Mouse (Mus musculus): ENCODE measurements around the gene Ift80. TPM values are rescaled to one million over a fixed set of nuclear protein-coding genes. Genes with fewer than 3 reads are reported as not detected.
"Not testable (repeated sequence)": the region's sequence is repeated elsewhere in the genome, so short reads cannot be mapped to it uniquely, and the experiment has no call there.

Ift80 gene
- polyA plus RNA-seq, 1 experiment: not detected

DNA sequence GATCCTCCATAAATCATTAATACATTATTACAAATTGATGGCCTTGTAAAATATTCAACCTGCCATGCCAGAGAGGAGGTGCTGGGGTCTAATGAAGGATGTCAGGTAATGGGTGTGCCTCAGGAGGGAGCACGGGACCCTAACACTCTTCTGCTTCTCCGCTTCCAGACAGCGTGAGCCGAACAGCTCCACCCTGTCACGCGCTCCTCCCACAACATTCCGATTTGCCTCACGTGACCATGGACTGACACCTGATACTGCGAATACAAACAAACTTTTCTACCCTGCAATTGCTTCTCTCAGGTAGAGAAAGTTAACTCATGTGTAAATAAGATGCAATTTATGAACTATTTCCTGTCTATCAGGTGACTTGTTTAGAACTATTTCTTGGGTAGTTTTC, 75.8 kb downstream of the Ift80 start:
- 85% methylated on average over 9 of the region's 9 CpGs for WGBS
- Histone ChIP-seq H3K4me3 (ENCODE audit: insufficient read depth, low read depth, low read length) (no peak overlapping the region), H3K4me1 (ENCODE audit: control insufficient read depth, insufficient read depth, low read length) (no peaks in the 10 kb centered on the region), H3K27ac (ENCODE audit: insufficient read depth, low read depth, low read length) (no peak overlapping the region)
- TF ChIP-seq POLR2A (IDR thresholded peaks at IDR 0.05; ENCODE audit: insufficient read depth, low read depth, low read length): no peak
- no peak for TF ChIP-seq CTCF (IDR thresholded peaks at IDR 0.05; ENCODE audit: insufficient read depth, low read depth, low read length)

DNA sequence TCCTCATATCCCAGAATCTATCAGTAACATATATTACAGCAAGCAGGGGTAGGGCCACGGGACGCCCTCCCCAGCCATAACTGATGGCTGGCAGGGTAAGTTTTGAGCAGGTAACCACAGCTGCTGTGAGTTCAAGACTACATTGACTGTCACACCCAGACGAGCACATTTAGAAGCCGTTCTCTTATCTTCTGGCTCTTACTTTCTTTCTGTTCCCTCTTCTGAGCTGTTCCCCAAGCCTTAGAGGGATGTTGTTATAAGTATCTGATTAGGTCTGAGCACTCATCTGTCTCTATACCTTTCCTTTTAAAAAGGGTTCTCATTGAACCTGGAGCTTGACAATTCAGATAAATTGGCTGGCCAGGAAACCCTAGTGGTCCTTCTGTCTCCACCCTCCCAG, 96.9 kb downstream of the Ift80 start:
- WGBS: 94% methylated on average over 4 of the region's 4 CpGs
- TF ChIP-seq POLR2A (IDR thresholded peaks at IDR 0.05; ENCODE audit: insufficient read depth, low read depth, low read length): no peak
- no peak for TF ChIP-seq CTCF (IDR thresholded peaks at IDR 0.05; ENCODE audit: insufficient read depth, low read depth, low read length)
- Histone ChIP-seq H3K27ac (ENCODE audit: insufficient read depth, low read depth, low read length) (no peak overlapping the region), H3K4me3 (ENCODE audit: insufficient read depth, low read depth, low read length) (no peak overlapping the region), H3K4me1 (ENCODE audit: control insufficient read depth, insufficient read depth, low read length) (no peaks in the 10 kb centered on the region)

GRCm38 (mm10) chr3:68904902-68905778, 99.2 kb downstream of the Ift80 start:
- H3K4me3 ChIP-seq (ENCODE audit: insufficient read depth, low read depth, low read length): no peak overlapping the region
- H3K27ac ChIP-seq (ENCODE audit: insufficient read depth, low read depth, low read length): no peak overlapping the region
- no peaks in the 10 kb centered on the region for H3K4me1 ChIP-seq (ENCODE audit: control insufficient read depth, insufficient read depth, low read length)
- no peak for TF ChIP-seq POLR2A (IDR thresholded peaks at IDR 0.05; ENCODE audit: insufficient read depth, low read depth, low read length)
- no peak for TF ChIP-seq CTCF (IDR thresholded peaks at IDR 0.05; ENCODE audit: insufficient read depth, low read depth, low read length)
- whole genome bisulfite sequencing: 78% methylated on average over 2 of the region's 2 CpGs

DNA sequence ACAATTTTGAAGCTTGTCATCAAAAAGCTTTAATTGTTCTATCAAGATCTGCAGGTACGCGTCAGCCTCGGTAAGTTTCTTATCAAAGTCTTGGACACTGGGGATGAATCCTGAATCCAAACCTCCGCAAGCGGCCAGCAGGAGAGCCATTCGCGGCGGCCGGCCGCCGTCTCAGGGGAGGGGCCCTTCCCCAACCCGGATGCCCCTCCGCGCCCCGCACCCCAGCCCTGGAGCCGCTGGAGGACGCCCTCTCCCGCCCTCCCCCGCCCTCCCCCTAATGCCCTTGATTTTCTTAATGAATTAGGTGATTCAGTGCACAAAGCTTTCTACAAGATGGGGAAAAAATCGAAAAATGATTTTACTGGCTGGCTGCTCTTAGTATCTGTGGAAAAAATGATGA, 101.7 kb downstream of the Ift80 start:
- WGBS: 93% methylated on average over 20 of the region's 20 CpGs
- not testable (repeated sequence) for H3K4me3 ChIP-seq (ENCODE audit: insufficient read depth, low read depth, low read length); H3K4me1 ChIP-seq (ENCODE audit: control insufficient read depth, insufficient read depth, low read length); H3K27ac ChIP-seq (ENCODE audit: insufficient read depth, low read depth, low read length)

GRCm38 (mm10) chr3:68897154-68897553, 107.2 kb downstream of the Ift80 start:
- H3K4me1 ChIP-seq (ENCODE audit: control insufficient read depth, insufficient read depth, low read length): no peaks in the 10 kb centered on the region
- TF ChIP-seq POLR2A (IDR thresholded peaks at IDR 0.05; ENCODE audit: insufficient read depth, low read depth, low read length): no peak
- no peak for TF ChIP-seq CTCF (IDR thresholded peaks at IDR 0.05; ENCODE audit: insufficient read depth, low read depth, low read length)
- H3K4me3 ChIP-seq (ENCODE audit: insufficient read depth, low read depth, low read length): no peak overlapping the region
- no peak overlapping the region for H3K27ac ChIP-seq (ENCODE audit: insufficient read depth, low read depth, low read length)
- WGBS: 91% methylated on average over 5 of the region's 5 CpGs

DNA sequence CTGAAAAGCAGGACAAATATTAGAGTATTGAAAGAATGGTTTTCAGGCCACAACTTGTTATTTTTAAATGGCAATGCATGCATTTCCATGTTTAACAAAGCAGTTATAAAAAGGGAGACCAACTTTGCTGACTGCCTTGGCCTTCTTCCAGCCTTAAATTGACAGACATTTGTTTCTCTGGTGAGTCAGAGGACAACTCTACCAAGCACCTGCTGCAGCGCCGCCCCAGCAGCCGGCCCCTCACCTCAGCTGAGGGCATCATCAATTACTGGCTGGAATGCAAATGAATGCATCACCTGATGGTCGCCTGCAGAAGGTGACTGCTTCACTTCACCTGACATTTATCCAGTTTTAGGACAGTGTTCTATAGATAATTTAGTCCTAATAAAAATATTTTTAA, 108.9 kb downstream of the Ift80 start:
- Histone ChIP-seq H3K4me3 (ENCODE audit: insufficient read depth, low read depth, low read length) (no peak overlapping the region), H3K4me1 (ENCODE audit: control insufficient read depth, insufficient read depth, low read length) (no peaks in the 10 kb centered on the region), H3K27ac (ENCODE audit: insufficient read depth, low read depth, low read length) (no peak overlapping the region)
- no peak for TF ChIP-seq CTCF (IDR thresholded peaks at IDR 0.05; ENCODE audit: insufficient read depth, low read depth, low read length)
- no peak for TF ChIP-seq POLR2A (IDR thresholded peaks at IDR 0.05; ENCODE audit: insufficient read depth, low read depth, low read length)
- WGBS: 60% methylated on average over 4 of the region's 4 CpGs

DNA sequence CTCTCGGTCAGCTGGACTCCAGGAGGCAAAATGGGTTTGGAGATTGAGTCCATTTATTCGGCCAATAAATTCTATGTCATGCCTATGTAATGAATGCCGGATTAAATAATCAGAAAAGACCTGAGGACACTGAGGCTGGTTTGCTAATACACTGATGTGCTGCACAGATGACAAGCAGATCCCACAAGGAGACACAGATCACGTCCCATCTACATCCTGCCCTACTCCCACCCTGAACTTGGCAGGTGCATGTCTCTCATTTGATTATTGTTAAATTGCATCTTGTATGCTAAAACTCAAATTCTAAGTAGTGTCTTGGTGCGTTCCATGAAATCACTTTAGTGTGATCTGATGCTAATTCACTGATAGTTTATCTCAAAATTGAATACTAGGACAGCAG, 117.5 kb downstream of the Ift80 start:
- Histone ChIP-seq H3K4me3 (ENCODE audit: insufficient read depth, low read depth, low read length) (no peak overlapping the region), H3K4me1 (ENCODE audit: control insufficient read depth, insufficient read depth, low read length) (no peaks in the 10 kb centered on the region), H3K27ac (ENCODE audit: insufficient read depth, low read depth, low read length) (no peak overlapping the region)
- 87% methylated on average over 5 of the region's 5 CpGs for WGBS
- no peak for TF ChIP-seq CTCF (IDR thresholded peaks at IDR 0.05; ENCODE audit: insufficient read depth, low read depth, low read length)
- TF ChIP-seq POLR2A (IDR thresholded peaks at IDR 0.05; ENCODE audit: insufficient read depth, low read depth, low read length): no peak

DNA sequence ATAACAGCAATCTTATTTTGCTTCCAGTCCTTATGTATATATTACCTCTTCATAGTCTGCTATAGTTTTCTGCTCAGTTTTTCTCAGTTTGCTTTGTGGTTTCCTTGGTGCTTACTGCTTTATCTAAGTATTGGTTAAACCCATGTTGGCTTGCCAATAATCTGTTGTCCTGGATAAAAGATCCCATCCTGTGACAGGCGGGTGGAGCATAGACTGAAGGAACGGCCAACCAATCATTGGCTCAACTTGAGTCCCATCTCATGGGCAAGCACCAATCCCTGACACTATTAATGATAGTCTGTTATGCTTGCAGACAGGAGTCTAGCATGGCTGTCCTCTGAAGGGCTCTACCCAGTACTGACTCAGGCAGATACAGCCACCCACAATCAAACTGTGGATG, 130.3 kb downstream of the Ift80 start:
- WGBS: 98% methylated on average over 2 of the region's 2 CpGs

GRCm38 (mm10) chr3:68870568-68870950, 133.8 kb downstream of the Ift80 start:
- WGBS: 10% methylated on average over 15 of the region's 15 CpGs
- Histone ChIP-seq H3K4me3 (ENCODE audit: insufficient read depth, low read depth, low read length) (peak overlapping the region; percentile 85), H3K4me1 (ENCODE audit: control insufficient read depth, insufficient read depth, low read length) (peaks cover 11% of the 10 kb centered on the region; the same call in 1 of the 2 replicates), H3K27ac (ENCODE audit: insufficient read depth, low read depth, low read length) (no peak overlapping the region)
- TF ChIP-seq POLR2A (IDR thresholded peaks at IDR 0.05; ENCODE audit: insufficient read depth, low read depth, low read length) (no peak), CTCF (IDR thresholded peaks at IDR 0.05; ENCODE audit: insufficient read depth, low read depth, low read length) (no peak)

More for the DNA sequence above, 130.3 kb downstream of the Ift80 start:
- H3K4me1 ChIP-seq (ENCODE audit: control insufficient read depth, insufficient read depth, low read length): peaks cover 8% of the 10 kb centered on the region; the same call in 1 of the 2 replicates
- no peak overlapping the region for H3K27ac ChIP-seq (ENCODE audit: insufficient read depth, low read depth, low read length)
- no peak overlapping the region for H3K4me3 ChIP-seq (ENCODE audit: insufficient read depth, low read depth, low read length)
- TF ChIP-seq POLR2A (IDR thresholded peaks at IDR 0.05; ENCODE audit: insufficient read depth, low read depth, low read length) (no peak), CTCF (IDR thresholded peaks at IDR 0.05; ENCODE audit: insufficient read depth, low read depth, low read length) (no peak)
